Mouse (Mus musculus): ENCODE data around the gene Gprc5c.
A peak's percentile ranks its signal among the peaks of the same experiment; 100 is the strongest.

Gprc5c gene

GRCm38 (mm10) chr11:114850452-114851268, at the start of gene Gprc5c:
TSS of gene Gprc5c (plus strand) at chr11:114851152.
- DNase-seq (ENCODE audit: low spot score), result peak; percentile 42

- DNase-seq (ENCODE audit: low spot score), result no peak
Measured at GRCm38 (mm10) chr11:114801906-114802305, 49.0 kb upstream of the Gprc5c start.

GRCm38 (mm10) chr11:114802540-114803267, 48.2 kb upstream of the Gprc5c start:
- DNase-seq (ENCODE audit: low spot score), result no peak

- DNase-seq (ENCODE audit: low spot score), result no peak
Measured at GRCm38 (mm10) chr11:114803990-114804389, 47.0 kb upstream of the Gprc5c start.

- no peak for DNase-seq (ENCODE audit: low spot score)
Measured at GRCm38 (mm10) chr11:114807025-114807424, 43.9 kb upstream of the Gprc5c start.

- no peak for DNase-seq (ENCODE audit: low spot score)
Measured at GRCm38 (mm10) chr11:114807686-114808427, 43.1 kb upstream of the Gprc5c start.

- no peak for DNase-seq (ENCODE audit: low spot score)
Measured at GRCm38 (mm10) chr11:114809371-114809770, 41.6 kb upstream of the Gprc5c start.

- DNase-seq (ENCODE audit: low spot score), result no peak
Measured at GRCm38 (mm10) chr11:114810344-114810743, 40.6 kb upstream of the Gprc5c start.

- DNase-seq (ENCODE audit: low spot score), result peak; percentile 92
Measured at GRCm38 (mm10) chr11:114812731-114813240, 38.2 kb upstream of the Gprc5c start.

- DNase-seq (ENCODE audit: low spot score), result no peak
Measured at GRCm38 (mm10) chr11:114814873-114815592, 35.9 kb upstream of the Gprc5c start.

- no peak for DNase-seq (ENCODE audit: low spot score)
Measured at GRCm38 (mm10) chr11:114816934-114817333, 34.0 kb upstream of the Gprc5c start.

GRCm38 (mm10) chr11:114818185-114818584, 32.8 kb upstream of the Gprc5c start:
- no peak for DNase-seq (ENCODE audit: low spot score)

- DNase-seq (ENCODE audit: low spot score), result no peak
Measured at GRCm38 (mm10) chr11:114819110-114819509, 31.8 kb upstream of the Gprc5c start.

GRCm38 (mm10) chr11:114820444-114820843, 30.5 kb upstream of the Gprc5c start:
- DNase-seq (ENCODE audit: low spot score), result no peak

- DNase-seq (ENCODE audit: low spot score), result no peak
Measured at GRCm38 (mm10) chr11:114821325-114821724, 29.6 kb upstream of the Gprc5c start.

- no peak for DNase-seq (ENCODE audit: low spot score)
Measured at GRCm38 (mm10) chr11:114822727-114823126, 28.2 kb upstream of the Gprc5c start.

GRCm38 (mm10) chr11:114823199-114823725, 27.7 kb upstream of the Gprc5c start:
- no peak for DNase-seq (ENCODE audit: low spot score)

- DNase-seq (ENCODE audit: low spot score), result no peak
Measured at GRCm38 (mm10) chr11:114826686-114827085, 24.3 kb upstream of the Gprc5c start.

GRCm38 (mm10) chr11:114829499-114830432, 21.2 kb upstream of the Gprc5c start:
- peak; percentile 35 for DNase-seq (ENCODE audit: low spot score)

GRCm38 (mm10) chr11:114830433-114830773, 20.5 kb upstream of the Gprc5c start:
- peak; percentile 26 for DNase-seq (ENCODE audit: low spot score)
